Mouse (Mus musculus): ENCODE data around the gene Trappc4.
"Not testable (repeated sequence)": the region's sequence is repeated elsewhere in the genome, so short reads cannot be mapped to it uniquely, and the experiment has no call there.

Gene Trappc4

GRCm38 (mm10) chr9:44406906-44407751, at the start of gene Trappc4, which contains the start of gene Rps25:
Trappc4 (minus strand) TSS chr9:44407600.
Rps25 (plus strand) TSS chr9:44407139.
- peak; percentile 79 to 86 for DNase-seq

DNA sequence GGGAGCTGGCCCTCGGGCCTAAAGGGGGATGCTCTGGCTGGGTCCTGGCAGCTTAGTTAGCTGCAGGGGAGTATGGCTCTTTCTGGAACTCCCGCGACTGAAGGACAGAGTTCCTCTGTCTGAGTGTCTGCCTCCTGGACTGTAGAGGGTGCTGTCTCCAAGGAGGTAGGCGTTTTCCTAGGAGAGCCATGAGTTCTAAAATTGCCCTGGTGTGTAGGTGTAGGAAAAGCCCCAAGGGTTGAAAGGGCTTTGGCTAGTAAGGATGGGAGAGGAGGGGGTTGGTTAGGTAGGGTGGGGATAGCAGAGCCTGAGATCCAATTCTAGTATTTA, 47.5 kb upstream of the Trappc4 start, which contains the start of gene Upk2:
Gene Upk2 (minus strand): TSS at position 86 of the 330 bp plus-strand sequence.
- no peak for DNase-seq

- peak; percentile 59 to 67 for DNase-seq
Measured at GRCm38 (mm10) chr9:44454132-44454890, 46.9 kb upstream of the Trappc4 start.

GRCm38 (mm10) chr9:44450387-44450786, 43.0 kb upstream of the Trappc4 start:
- no peak for DNase-seq

- DNase-seq, result not testable (repeated sequence)
Measured at GRCm38 (mm10) chr9:44444402-44445025, 37.1 kb upstream of the Trappc4 start.

DNA sequence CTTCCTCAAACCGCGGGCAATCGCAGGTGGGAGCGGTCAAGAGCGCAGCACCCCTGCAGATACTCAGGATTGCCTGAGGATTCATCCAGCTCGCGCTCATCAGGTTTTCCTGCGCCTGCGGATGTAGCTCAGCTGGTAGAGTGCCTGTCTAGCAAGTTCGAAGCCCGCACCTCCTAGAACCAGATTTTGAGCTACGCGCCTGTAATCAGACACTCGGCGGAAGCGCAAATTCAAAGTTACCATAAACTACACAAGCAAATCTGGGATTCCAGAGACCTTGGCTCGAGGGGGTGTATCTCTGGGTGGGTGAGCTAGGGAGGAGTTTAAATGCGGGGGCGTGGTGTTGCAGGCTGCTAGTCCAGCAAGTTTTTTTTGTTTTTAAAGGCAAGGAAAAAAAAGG, 33.6 kb upstream of the Trappc4 start, which contains the start of gene Foxr1:
Gene Foxr1 (minus strand): TSS at position 176 of the 400 bp plus-strand sequence.
- DNase-seq, result no peak

DNA sequence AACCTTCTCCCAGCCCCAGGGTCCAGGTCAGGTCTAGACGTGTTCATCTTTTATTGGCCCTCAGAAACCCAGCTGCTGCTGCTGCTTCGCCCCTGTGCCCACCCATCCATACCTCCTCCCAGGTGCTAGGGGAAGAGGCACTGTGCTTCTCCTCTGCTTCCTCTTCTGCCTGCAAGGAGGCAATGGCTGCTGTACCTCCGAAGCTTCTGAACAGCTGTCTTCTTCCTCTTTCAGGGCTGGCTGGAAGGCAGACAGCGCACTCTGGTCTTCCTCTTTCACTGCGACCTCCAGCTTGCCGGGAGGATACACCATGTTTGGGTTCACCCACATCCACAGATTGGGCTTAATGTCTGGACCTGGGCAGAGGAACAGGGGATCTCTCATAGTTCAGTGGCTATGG, 28.3 kb upstream of the Trappc4 start:
- DNase-seq, result no peak

DNA sequence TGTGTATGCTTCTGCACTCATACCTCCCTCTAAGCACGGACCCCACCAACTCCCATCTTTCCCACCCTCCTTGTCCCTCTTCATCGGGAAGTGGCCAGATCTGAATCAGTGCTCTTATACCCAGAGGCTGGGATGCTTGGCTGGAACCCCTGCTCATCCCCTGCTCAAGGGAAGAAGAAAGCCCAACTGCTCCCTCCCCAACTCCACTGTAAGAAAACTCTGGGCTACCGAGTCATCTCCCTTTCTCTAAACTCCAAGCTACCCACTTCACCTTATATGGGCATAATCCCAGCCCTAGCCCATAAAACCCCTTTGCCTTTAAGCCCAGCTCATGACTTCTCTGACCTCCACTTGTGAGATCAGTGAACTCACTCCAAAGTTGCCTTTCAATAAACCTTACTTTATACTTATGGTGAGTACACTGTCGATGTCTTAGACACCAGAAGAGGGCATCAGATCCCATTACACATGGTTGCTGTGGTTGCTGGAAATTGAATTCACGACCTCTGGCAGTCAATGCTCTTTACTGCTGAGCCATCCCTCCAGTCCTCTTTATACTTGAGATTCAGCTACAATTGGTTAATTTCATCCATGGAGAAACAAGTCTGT, 25.3 kb upstream of the Trappc4 start:
- DNase-seq, result no peak

- no peak for DNase-seq
Measured at GRCm38 (mm10) chr9:44423576-44423975, 16.2 kb upstream of the Trappc4 start.

DNA sequence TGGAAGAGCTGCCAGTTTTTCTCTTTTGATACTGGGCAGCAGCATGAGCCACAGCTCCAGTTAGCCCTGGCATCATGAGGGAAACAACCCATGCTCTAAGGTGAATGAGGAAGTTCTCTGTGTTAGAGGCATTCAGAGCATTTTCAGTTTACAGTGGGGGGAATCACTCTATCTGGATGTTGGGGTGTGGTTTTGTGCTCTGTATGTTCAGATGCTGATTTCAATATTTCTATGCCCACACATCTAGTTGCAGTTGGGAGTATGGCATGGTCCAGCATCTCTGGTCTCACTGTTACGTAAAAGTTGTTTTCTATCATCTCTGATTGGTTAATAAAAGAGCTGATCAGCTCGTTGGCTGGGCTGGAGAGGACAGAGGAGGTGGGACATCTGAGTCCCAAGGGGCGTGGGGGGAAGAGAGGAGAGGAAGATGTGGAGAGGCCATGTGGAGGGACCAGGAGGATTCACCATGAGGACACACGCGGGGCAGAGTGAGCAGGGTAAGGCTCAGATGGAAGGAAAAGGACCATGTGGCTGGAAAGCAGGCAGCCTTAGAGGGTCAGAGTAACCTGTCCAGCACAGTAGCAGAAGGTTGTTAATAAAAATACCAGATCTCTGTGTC, 13.0 kb upstream of the Trappc4 start:
- DNase-seq, result no peak

- not testable (repeated sequence) for DNase-seq
Measured at GRCm38 (mm10) chr9:44419730-44420129, 12.3 kb upstream of the Trappc4 start.

DNA sequence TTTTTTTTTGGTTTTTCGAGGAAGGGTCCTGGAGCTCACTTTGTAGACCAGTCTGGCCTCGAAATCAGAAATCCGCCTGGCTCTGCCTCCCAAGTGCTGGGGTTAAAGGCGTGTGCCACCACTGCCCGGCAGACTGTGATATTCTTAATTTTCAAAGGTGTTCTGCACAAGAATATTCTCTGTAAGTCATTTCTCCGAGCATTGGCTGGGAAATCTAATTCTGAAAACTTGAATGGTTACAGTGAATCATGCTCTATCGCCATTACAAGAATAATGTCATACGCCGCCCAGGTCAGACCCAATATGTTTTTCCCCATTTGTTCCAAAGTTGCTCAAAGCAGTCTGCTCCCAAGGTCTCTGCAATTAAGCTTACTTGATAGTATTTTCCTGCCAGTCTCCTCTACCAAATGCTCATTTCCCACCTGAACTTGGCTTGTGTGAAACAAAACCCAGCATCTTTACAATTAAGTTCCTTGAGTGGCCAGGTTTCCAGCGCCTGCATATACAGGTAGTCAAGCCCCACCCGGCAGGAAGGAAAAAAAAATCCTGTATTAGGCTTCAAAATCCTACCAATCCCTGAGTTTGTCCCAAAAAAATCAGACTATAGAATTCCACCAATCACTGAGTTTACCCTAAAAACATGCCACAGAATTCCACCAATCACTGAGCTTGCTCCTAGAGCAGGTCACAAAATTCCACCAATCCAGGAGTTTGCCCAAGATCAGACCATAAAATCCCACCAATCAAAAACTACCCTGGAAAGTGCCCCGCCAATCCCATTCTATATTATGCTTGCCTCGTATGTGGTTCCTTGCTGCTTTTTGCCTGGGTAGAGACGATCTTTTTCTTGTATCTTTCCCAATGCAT, 11.4 kb upstream of the Trappc4 start, which contains the start of gene Ccdc84:
Gene Ccdc84 (minus strand): TSS at position 51 of the 867 bp plus-strand sequence.
- DNase-seq, result no peak

DNA sequence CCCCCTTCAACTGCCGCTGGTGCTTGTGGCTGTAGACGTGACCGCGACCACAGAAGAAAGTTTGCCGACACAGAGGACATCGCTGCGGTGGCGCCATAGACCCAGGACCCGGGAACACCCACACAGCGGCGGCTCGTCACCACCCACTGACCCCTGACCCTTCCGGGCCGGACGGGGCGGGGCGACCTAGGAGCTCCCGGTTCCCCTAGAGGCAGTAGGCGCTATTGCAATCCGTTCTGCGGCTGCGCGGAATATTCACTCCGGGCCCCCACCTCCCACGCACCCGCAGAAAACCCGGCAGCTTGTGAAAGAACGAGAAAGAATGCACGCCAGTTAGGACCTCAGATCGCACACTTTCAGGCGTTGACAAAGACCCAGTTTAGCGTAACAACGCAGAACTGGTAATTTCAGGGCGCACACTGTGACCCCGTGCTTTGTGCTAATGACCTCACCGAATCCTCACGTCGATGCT, 10.5 kb upstream of the Trappc4 start:
- DNase-seq, result peak; percentile 78 to 86

DNA sequence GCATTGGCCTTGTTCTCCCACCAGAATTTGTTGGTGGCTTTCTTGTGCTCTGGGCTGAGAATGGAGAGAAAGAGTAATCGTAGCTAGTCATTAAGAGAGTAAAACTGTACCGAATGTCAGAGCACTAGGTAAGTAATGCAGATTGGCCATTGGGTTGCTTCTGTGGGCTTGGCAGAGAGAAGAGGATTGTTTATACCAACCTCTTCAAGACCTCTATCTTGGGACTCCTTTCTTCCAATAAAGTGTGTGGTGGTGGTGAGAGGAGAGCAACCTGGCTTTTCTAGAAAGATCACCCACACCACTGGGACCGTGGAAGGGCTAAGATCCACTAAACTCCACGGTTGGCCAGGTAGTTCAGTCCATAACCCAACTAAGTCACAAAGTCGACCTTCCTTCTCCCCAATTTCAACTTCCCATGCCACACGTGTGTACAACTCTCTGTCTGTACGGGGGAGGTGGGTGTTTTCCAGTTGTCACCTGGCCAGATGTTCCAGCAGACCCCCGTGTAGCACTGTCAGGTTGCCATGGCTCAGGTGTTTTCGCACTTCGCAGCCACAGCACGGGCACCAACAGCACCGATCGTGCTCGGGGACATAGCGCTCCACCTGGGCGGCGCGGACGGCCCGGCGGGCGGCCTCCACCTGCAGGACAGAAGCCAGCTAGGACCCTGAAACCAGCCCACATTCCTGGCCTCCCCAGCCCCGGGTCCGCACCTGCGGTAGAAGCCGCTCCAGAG, 9.9 kb upstream of the Trappc4 start:
- DNase-seq, result no peak

DNA sequence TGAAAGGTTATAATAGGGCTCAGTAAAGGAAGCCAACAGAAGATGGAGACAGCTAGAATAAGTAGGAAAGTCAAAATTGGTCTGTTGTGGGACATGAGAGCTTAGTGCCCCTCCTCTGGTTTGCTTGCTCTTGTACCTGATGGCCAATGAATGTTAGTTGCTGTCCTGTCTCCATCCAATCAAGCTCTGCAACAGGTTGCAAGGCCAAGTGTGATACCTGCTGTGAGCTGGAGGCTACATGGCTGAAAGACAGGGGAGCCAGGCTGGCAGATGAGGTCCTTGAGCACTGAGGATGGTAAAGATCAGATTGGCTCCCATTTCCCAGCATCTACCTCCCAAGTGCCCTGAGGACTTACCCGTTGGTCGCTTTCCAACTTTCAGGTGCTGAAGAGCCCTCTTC, 5.4 kb upstream of the Trappc4 start:
- no peak for DNase-seq

- no peak for DNase-seq
Measured at GRCm38 (mm10) chr9:44412306-44412705, 4.9 kb upstream of the Trappc4 start.

DNA sequence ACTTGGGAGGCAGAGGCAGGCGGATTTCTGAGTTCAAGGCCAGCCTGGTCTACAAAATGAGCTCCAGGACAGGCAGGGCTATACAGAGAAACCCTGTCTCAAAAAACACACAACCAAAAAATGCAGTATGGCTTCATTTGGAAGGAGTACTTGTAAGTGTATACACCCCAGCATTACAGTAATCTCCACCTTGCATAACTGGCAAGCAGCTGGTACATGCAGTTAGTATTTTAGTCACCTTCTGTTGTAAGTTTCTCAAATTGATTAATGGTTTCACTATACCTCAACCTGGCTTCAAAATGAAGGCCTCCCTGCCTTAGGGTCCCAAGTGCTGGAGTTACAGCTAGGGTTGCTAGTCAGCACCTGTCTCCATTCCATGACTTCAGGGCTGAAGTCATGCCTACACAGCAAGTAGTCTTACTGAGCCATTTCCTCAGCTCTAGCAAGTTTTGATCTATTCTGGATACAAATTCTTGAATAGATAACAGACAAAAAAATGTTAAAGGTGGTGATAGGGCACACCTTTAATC, 4.3 kb upstream of the Trappc4 start:
- no peak for DNase-seq

DNA sequence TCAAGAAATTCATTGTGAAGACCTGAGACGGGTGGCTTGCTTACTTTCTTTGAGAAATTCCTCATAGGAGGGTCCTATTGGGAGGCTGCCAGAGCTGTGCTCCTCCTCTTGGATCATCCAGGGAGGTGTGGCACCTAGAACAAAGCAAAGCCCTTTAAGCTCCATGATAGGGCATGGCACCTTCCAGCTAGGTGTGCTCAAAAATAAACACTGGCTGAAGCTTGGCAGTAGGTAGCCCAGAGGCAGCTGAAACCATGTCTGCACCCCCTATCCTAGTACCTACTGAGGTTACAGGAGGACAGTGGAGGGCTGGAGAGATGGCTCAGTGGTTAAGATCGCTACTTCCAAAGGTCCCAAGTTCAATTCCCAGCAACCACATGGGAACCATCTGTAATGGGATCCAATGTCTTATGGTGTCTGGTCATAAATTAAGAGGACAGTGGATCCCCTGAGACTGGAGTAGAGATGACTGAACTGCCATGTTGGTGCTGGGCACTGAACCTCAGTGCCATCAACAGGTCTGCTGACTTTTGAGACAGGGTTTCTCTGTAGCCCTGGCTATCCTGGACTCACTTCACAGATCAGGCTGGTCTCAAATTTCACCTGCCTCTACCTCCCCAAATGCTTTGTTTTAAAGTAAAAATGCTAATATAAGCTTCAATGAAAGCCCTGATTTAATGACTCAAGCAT, 3.4 kb upstream of the Trappc4 start:
- DNase-seq, result no peak

DNA sequence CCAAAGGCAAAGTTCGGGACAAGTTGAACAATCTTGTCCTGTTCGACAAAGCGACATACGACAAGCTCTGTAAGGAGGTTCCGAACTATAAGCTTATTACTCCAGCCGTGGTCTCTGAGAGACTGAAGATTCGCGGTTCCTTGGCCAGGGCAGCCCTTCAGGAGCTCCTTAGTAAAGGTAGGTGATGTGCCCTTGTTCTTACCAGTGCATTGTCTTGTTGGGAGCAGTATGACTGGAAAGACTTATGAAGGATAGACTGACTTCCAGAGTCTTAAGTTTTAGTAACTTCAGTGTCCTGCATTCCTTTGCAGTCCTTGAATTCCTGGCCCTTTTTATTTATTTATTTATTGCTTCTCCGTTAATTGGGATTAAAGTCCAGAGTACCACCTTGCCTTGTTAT, 1.3 kb upstream of the Trappc4 start:
- DNase-seq, result not testable (repeated sequence)

GRCm38 (mm10) chr9:44407752-44408097, 325 bp upstream of the Trappc4 start:
- DNase-seq, result no peak
